Mouse (Mus musculus) midbrain, embryonic 16.5 days (tissue): ENCODE measurements around the gene Slc38a3. TPM values are rescaled to one million over a fixed set of nuclear protein-coding genes. Genes with fewer than 3 reads are reported as not detected.
A peak's percentile ranks its signal among the peaks of the same experiment; 100 is the strongest.

ENCODE experiments used
- ATAC-seq: fragments of 200-750 bp; cut with Nextera tagmentation; 2 replicates; pipeline ENCODE4 v1.8.0; 2017; ENCODE audit warnings: moderate TSS enrichment
- H3K27ac ChIP-seq: fragments of 300-500 bp; sonication (generic); 2 replicates; pipeline ENCODE4 v1.5.1; 2014; ENCODE audit warnings: mild to moderate bottlenecking, low read length, mixed read lengths
- H3K27me3 ChIP-seq: fragments of 300-500 bp; sonication (generic); 2 replicates; pipeline ENCODE4 v1.6.1; 2014; ENCODE audit warnings: low read depth, low read length, mixed read lengths; ENCODE audit not compliant: control insufficient read depth, insufficient read depth
- H3K36me3 ChIP-seq: fragments of 300-500 bp; sonication (generic); 2 replicates; pipeline ENCODE4 v1.6.1; 2014; ENCODE audit warnings: mild to moderate bottlenecking, low read length, moderate library complexity, mixed read lengths; ENCODE audit not compliant: control insufficient read depth, insufficient read depth
- H3K4me1 ChIP-seq: fragments of 300-500 bp; sonication (generic); 2 replicates; pipeline ENCODE4 v1.6.1; 2014; ENCODE audit warnings: mild to moderate bottlenecking, low read length, mixed read lengths; ENCODE audit not compliant: control insufficient read depth, insufficient read depth
- H3K4me2 ChIP-seq: fragments of 300-500 bp; sonication (generic); 2 replicates; pipeline ENCODE4 v1.6.1; 2014; ENCODE audit warnings: mild to moderate bottlenecking, low read length, mixed read lengths
- H3K4me3 ChIP-seq: fragments of 300-500 bp; sonication (generic); 2 replicates; pipeline ENCODE4 v1.5.1; 2014; ENCODE audit warnings: low read depth, mild to moderate bottlenecking, low read length, moderate library complexity, mixed read lengths
- H3K9ac ChIP-seq: fragments of 300-500 bp; sonication (generic); 2 replicates; pipeline ENCODE4 v1.6.1; 2014; ENCODE audit warnings: low read depth, low read length, mixed read lengths
- H3K9me3 ChIP-seq: fragments of 300-500 bp; sonication (generic); replicated peaks from 2 replicates; pipeline ENCODE4 v1.6.1; 2014; ENCODE audit warnings: mild to moderate bottlenecking, low read length, mixed read lengths; ENCODE audit not compliant: control insufficient read depth, poor library complexity, severe bottlenecking
- WGBS: fragments of 180-500 bp; shearing (Covaris S2); extraction: QIAGEN DNeasy Blood & Tissue Kit; methylation state at CpG from one replicate; pipeline ENCODE4 v1.1.7; 2014; 5-methylcytosine and 5-hydroxymethylcytosine counted together
- polyA plus RNA-seq: library from polyadenylated mRNA; unstranded; fragments of >200 nt; fragmentation: Nextera tagmentation; extraction: Ambion mirVana; gene quantifications from 2 replicates; pipeline ENCODE4 v1.2.1, GENCODE M21; 2015

Gene Slc38a3
- polyA plus RNA-seq, 1 experiment from 2014 or later: 34.0 TPM

- 6% methylated on average over 14 of the region's 14 CpGs for WGBS
- Histone ChIP-seq H3K36me3 (no peaks in the 10 kb centered on the region), H3K9me3 (no peaks in the 10 kb centered on the region), H3K4me2 (peak overlapping the region; percentile 39), H3K27me3 (no peaks in the 10 kb centered on the region), H3K4me1 (peaks cover 69% of the 10 kb centered on the region), H3K9ac (peak overlapping the region; percentile 43), H3K4me3 (peak overlapping the region; percentile 3; the same call in 1 of the 2 replicates), H3K27ac (peak overlapping the region; percentile 95)
- ATAC-seq: no peak
These were observed 39.4 kb downstream of the Slc38a3 start for GRCm38 (mm10) chr9:107629901-107630425.

GRCm38 (mm10) chr9:107629411-107629730 is 40.0 kb downstream of the Slc38a3 start:
- H3K4me3 ChIP-seq: no peak overlapping the region

GRCm38 (mm10) chr9:107628721-107629410 is 40.5 kb downstream of the Slc38a3 start:
- no peaks in the 10 kb centered on the region for H3K27me3 ChIP-seq
- H3K4me3 ChIP-seq: no peak overlapping the region
- H3K27ac ChIP-seq: peak overlapping the region; percentile 95
- H3K36me3 ChIP-seq: no peaks in the 10 kb centered on the region
- WGBS: 23% methylated on average over 14 of the region's 15 CpGs
- H3K9ac ChIP-seq: peak overlapping the region; percentile 63
- H3K9me3 ChIP-seq: no peaks in the 10 kb centered on the region
- H3K4me1 ChIP-seq: peaks cover 69% of the 10 kb centered on the region
- ATAC-seq: no peak
- H3K4me2 ChIP-seq: peak overlapping the region; percentile 39; the same call in 1 of the 2 replicates

More at GRCm38 (mm10) chr9:107629411-107629730, 40.0 kb downstream of the Slc38a3 start:
- Histone ChIP-seq H3K4me1 (peaks cover 73% of the 10 kb centered on the region), H3K27me3 (no peaks in the 10 kb centered on the region), H3K4me2 (peak overlapping the region; percentile 39), H3K9me3 (no peaks in the 10 kb centered on the region), H3K27ac (peak overlapping the region; percentile 95), H3K9ac (no peak overlapping the region), H3K36me3 (no peaks in the 10 kb centered on the region)
- no peak for ATAC-seq
- 13% methylated on average over 4 of the region's 4 CpGs for WGBS

GRCm38 (mm10) chr9:107627387-107628255 is 41.7 kb downstream of the Slc38a3 start:
- no peaks in the 10 kb centered on the region for H3K9me3 ChIP-seq
- peak overlapping the region; percentile 95 for H3K27ac ChIP-seq
- peaks cover 65% of the 10 kb centered on the region for H3K4me1 ChIP-seq
- no peak overlapping the region; the same call in 1 of the 2 replicates for H3K4me3 ChIP-seq
- no peaks in the 10 kb centered on the region for H3K36me3 ChIP-seq
- ATAC-seq: no peak
- H3K4me2 ChIP-seq: peak overlapping the region; percentile 50
- 11% methylated on average over 20 of the region's 20 CpGs for WGBS
- H3K9ac ChIP-seq: peak overlapping the region; percentile 63
- H3K27me3 ChIP-seq: no peaks in the 10 kb centered on the region

- Histone ChIP-seq H3K36me3 (no peaks in the 10 kb centered on the region), H3K9ac (peak overlapping the region; percentile 63), H3K9me3 (no peaks in the 10 kb centered on the region), H3K4me3 (peak overlapping the region; percentile 9), H3K4me2 (peak overlapping the region; percentile 50), H3K4me1 (peaks cover 58% of the 10 kb centered on the region), H3K27me3 (no peaks in the 10 kb centered on the region), H3K27ac (peak overlapping the region; percentile 95)
- peak; percentile 39 for ATAC-seq
- WGBS: 0% methylated on average over 2 of the region's 2 CpGs
These were observed 42.5 kb downstream of the Slc38a3 start for GRCm38 (mm10) chr9:107626844-107627277.

- peak; percentile 36; the same call in 1 of the 2 replicates for ATAC-seq
- Histone ChIP-seq H3K4me3 (peak overlapping the region; percentile 9; the same call in 1 of the 2 replicates), H3K27me3 (no peaks in the 10 kb centered on the region), H3K4me1 (peaks cover 52% of the 10 kb centered on the region), H3K9me3 (no peaks in the 10 kb centered on the region), H3K9ac (peak overlapping the region; percentile 63), H3K27ac (peak overlapping the region; percentile 95), H3K36me3 (no peaks in the 10 kb centered on the region), H3K4me2 (peak overlapping the region; percentile 50)
- WGBS: 23% methylated on average over 15 of the region's 15 CpGs
These were observed 43.0 kb downstream of the Slc38a3 start for GRCm38 (mm10) chr9:107626158-107626843.

- H3K4me1 ChIP-seq: peaks cover 47% of the 10 kb centered on the region
- H3K9ac ChIP-seq: no peak overlapping the region
- no peaks in the 10 kb centered on the region for H3K36me3 ChIP-seq
- H3K27me3 ChIP-seq: no peaks in the 10 kb centered on the region
- no peak overlapping the region for H3K4me3 ChIP-seq
- H3K4me2 ChIP-seq: no peak overlapping the region
- no peak for ATAC-seq
- peak overlapping the region; percentile 95 for H3K27ac ChIP-seq
- no peaks in the 10 kb centered on the region for H3K9me3 ChIP-seq
- 83% methylated on average over 12 of the region's 12 CpGs for WGBS
These were observed 43.8 kb downstream of the Slc38a3 start for GRCm38 (mm10) chr9:107625351-107626128.

- Histone ChIP-seq H3K4me3 (no peak overlapping the region), H3K4me1 (peaks cover 41% of the 10 kb centered on the region), H3K27me3 (no peaks in the 10 kb centered on the region), H3K9ac (no peak overlapping the region), H3K4me2 (no peak overlapping the region), H3K36me3 (peaks cover 2% of the 10 kb centered on the region), H3K27ac (peak overlapping the region; percentile 43; the same call in 1 of the 2 replicates), H3K9me3 (no peaks in the 10 kb centered on the region)
- WGBS: 68% methylated on average over 3 of the region's 3 CpGs
- ATAC-seq: no peak
These were observed 44.4 kb downstream of the Slc38a3 start for GRCm38 (mm10) chr9:107624951-107625350.
